Mouse (Mus musculus) kidney, adult 11 months (tissue): ENCODE results near the gene Lrfn2.

Experiments
- DNase-seq: peaks from one replicate; pipeline ENCODE4 v3.0.0; 2022

Gene Lrfn2

DNA sequence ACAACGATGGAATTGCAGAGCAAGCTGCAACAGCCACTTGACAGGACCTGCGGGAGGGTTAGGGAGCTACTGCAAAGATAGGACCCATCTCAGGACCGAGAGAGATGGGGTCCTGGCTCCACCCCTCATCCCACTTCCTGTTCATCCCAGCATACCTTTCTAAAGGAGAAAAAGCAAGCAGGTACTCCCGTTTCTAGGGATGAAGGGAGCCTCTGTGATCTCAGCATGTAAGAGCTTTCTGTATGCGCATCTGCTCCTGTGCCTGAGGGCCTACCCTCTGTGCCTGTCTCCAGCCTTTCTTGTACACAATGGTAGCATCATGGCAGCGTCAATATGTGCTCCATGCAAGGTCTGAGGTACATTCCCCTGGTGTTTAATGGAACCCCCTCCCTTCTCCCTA, 102.9 kb downstream of the Lrfn2 start:
- no peak for DNase-seq

DNA sequence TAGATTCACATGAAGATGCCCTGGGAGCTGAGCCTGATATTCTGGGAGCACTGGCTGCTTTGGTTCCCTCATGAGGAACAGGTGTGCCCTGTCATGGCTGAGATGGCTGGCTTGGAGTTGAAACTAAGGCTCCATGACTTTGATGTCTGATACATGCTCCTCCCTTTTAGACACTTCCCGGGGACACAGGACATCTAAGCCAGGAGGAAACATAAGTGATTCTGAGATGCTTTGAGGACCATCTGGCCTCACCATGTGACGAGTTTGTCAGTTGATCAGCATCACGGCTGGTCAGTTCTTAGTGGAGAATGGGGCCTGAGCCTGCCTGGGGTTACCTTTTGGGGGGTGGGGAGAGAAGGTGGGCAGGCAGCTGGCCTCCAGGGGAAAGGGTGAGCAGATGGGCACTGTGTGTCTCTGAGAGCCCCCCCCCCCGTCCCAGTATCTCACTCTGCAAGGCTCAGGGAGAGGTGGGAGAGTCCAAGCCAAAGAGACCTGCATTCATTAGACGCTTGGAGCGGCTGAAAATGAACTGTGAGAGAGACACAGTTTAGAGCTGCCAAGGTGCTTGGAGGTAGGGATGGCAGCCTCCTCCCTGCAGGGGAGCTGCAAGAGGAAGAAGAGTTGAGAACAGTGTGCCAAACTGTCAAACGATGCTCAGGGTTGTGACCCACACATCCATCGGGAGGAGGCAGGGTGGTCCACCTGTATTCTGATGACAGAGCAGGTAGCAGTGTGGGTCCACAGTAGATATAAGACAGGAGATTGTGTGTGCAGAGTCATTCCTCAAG, 105.2 kb downstream of the Lrfn2 start:
- DNase-seq, result no peak

DNA sequence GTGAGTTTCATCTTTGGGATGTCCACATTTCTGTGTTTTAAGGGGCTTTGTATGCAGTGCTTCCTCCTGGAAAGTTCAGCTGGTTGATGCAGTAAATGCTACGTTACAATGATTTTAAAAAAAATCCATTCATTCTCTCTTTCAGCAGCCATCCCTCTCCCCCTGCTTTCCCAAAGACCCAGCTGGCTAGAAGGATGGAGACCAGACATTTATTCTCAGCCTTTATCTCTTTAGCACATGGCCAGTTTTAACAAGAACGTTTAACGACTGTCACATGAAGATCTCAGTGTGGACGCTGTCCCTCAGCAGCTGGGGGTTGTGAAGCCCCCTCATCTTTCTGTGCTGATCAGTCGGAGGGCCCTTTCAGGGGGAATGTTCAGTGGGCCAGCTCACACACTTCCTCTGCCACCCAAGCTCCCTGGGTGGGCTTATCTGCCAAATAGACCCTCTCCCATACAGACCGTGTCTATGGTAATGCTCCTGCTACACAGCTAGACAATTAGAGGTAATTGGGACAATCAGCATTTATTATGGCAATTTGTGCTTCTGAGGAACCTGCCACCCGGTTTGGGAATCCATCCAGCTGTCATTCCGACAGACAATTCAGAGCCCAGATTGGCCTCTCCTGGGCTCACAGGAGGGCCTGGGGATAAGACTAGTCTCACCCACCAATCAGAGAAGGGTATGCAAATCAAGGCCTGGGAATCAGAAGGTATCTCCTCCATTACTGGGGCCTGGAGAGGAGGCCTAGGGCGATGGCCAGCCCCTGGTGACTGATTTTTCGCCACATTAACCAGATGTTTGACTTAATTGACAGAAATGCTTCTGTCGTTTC, 111.8 kb downstream of the Lrfn2 start:
- no peak for DNase-seq

DNA sequence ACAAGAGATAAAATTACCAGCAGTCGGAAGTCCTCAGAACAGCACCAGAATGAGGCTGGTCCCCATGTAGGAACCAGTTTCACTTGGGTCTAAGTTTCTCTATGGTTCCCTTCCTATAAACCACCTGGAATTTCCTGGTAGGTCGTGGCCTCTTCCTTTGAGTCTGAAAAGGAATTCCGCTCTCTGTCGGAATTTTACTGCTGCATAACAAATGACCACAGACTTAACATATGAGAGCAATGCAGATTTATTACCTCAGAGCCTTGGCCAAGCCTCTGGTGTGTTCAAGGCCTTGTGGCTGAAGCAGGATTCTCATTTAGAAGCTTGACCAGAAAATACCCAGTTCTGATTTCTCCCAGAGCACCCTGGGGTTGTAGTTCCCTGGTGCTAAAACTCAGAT, 115.7 kb downstream of the Lrfn2 start:
- peak; percentile 9 for DNase-seq

DNA sequence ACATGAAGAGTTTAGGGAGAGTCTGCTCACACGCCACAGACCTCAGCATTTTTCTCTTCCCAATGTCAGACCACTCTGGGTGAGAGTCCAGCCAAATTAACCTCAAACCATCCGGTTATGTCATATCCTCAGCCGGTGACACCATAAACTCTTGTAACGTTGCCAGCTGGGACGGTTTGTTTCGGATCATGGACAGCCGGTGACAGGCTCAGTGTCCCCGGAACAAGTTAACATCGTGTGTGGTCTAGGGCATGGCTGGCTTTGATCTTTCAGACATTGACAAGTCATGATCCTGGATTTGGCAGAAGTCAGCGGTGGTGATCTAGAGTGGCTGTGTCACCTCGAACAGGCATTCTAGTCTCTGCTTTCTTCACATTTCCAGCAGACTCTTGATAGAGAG, 119.1 kb downstream of the Lrfn2 start:
- peak; percentile 10 for DNase-seq

DNA sequence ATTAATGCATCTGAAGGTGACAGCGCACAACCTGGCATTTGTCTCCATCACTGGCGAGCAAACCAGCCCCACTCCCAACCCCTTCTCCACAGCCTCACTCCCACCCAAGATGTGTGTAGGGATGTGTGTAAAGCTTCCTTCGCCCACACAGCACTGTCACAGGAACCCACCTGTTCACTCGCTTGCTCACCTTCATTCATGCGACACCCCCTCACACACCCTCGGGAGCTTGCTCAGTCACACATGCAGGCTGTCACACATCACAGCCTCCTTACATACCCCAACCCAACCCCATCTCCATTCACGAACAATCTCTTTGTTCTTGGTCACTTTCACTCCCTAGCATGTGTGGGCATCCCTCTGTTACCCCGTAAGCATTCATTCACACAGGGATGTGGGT, 129.0 kb downstream of the Lrfn2 start:
- no peak for DNase-seq

DNA sequence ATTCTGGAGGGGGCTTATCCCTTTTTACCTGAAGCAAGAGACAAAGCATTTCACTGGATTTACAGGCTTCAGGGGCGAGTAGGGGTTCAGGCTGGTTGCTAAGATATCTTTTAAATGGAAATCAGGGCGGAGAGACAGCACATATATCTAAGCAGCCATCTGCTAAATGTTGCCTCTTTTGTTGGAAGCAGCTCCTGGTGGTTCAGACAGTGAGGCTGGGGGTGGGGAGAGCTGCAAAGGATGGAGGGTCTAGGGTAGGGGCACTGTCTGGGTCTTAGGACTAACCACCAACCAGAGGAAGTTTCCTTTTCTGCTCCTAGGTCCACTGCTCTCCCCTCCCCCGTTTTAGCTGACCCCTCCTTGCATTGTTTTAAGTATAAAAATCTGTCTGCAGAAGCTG, 131.6 kb downstream of the Lrfn2 start:
- no peak for DNase-seq

DNA sequence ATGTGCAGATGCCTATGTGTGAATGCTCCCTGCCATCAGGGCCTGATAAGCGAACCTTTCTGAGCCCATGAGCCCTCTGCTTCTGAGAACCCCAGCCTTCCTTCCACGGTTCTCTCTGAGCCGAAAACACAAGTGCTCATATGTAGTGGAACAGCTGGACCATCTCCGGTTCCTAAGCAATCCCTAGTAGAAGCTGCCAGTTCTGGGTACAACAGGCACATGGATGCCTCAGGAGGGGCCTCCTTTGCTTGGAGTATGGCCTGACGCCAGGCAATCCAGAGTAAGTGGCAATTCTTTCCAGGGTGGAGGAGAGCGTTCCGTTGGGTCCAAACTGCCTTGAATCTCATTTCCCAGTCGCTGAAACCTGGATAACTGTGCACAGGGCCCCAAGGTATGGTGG, 132.3 kb downstream of the Lrfn2 start:
- DNase-seq, result no peak

DNA sequence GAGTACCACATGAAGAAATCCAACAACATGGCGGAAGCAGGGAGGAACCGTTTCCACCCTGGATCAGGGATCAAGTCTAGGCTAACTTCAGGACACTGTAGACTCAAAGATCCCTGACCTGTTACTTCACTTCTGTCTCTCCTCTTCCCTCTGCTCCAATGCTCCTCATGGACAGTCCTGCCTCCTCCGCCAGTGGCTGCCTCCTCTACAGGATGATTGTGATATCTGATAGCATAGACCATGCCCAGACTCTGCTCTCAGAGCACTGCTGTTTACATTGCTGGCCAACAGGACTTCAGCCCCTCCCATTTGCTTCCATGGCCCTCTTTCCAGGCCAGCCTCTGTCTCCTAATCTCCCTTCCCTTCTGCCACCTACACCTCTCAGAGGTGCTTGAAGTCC, 132.9 kb downstream of the Lrfn2 start:
- no peak for DNase-seq

DNA sequence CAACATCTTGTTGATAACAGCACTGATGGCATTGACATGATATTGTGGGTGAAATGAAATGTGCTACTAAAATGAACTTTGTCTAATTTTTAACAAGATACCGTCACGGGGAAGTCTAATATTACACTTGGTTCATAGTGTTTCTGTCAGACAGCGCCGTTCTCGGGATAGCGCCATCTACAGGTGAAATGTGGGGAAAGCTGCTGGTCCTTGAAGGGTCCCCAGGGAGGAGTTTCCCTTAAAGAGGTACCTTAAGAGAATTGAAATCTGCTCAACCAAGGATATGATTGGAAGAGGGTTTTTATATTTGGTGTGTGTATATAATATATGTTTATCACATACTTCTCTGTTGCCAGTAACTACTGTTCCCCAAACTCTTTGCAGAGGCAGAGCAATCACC, 134.6 kb downstream of the Lrfn2 start:
- DNase-seq, result no peak

DNA sequence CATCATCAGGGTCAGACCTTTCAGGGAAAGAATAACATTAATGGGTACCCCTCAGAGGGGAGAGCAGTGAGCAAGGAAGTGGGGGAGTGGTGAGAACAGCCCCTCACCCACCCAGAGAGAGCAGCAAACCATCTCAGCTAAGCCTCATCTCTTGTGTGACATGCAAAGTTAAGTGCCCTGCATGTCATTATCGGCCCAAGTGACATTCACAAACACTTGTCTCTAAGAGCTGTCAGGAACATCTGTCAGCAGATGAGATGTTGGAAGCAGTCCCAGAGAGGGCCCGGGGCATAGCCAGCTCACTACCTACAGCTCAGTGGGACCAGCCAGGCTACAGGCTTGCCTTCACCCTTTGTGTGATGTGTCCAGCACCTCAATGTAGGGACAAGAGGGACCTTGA, 146.0 kb downstream of the Lrfn2 start:
- no peak for DNase-seq

DNA sequence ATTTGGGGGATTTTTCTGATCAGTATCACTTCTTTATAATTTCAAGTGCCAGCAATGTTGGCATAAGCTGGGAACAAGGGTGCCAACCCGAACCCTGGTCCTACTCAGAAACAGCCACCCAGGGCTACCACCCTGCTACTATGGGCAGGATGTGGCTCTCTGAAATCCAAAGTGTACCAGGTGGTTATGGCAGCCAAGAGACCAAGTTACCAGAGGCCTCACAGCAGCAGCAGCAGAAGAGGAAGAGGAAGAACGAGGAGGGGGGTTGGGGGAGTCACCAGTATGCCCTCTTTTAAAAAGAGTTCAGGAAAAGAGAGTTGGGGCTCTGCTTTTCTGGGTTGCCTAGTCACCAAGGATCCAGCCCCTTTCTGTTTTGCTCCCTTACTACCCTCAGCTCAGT, 147.5 kb downstream of the Lrfn2 start:
- DNase-seq, result no peak

DNA sequence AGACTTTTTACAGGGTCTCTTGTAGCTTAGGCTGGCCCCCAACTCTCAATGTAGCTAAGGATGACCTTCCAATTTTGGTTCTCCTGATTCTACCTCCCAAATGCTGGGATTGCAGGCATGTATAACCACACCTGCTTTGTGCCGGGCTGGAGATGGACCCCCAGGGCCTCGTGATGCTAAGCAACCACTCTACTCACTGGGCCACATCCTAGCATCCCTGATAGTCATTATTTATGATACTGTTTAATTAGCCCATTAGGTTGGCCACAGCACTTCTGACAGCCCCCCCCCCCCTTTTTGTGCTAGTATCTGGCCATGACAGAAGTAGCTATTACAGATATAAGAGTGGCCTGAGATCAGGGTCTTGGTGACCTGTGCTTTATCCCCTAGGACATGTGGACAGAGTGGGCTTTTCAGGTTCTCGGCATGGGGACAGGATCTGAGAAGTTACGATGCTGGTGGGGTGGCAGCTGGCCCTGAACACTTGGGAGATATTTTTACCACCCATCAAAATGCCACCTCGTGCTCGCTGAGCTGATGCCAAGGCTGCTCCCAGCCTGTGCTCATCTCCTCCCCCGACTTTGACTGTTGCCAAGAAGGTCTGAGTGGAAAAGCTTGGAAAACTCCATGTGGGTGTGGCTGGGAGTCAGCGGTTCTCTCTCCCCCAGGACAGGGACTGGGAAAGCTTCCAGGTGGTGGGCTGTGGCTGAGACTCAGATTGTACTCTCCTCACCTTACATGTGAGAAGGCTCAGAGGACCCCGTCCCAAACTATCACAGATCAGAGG, 151.6 kb downstream of the Lrfn2 start:
- no peak for DNase-seq

DNA sequence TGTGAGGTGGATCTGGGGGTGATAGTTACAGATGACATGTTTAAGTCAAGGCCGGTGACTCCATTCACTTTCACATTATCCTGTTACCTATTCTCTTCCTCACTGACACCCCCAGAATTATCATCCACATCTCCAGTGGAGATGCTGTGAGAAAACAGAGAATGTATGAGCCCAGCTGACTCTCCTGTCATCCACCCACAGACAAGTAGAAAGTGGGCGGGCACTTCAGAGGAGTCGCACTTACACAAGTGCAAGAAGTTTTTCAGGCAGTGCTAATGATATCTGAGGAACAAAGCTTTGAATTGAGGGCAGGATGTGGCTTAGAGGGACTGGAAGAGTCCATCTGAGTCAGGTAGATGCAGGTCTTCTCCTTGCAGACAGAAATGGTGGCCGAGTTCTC, 152.9 kb downstream of the Lrfn2 start:
- DNase-seq, result no peak

DNA sequence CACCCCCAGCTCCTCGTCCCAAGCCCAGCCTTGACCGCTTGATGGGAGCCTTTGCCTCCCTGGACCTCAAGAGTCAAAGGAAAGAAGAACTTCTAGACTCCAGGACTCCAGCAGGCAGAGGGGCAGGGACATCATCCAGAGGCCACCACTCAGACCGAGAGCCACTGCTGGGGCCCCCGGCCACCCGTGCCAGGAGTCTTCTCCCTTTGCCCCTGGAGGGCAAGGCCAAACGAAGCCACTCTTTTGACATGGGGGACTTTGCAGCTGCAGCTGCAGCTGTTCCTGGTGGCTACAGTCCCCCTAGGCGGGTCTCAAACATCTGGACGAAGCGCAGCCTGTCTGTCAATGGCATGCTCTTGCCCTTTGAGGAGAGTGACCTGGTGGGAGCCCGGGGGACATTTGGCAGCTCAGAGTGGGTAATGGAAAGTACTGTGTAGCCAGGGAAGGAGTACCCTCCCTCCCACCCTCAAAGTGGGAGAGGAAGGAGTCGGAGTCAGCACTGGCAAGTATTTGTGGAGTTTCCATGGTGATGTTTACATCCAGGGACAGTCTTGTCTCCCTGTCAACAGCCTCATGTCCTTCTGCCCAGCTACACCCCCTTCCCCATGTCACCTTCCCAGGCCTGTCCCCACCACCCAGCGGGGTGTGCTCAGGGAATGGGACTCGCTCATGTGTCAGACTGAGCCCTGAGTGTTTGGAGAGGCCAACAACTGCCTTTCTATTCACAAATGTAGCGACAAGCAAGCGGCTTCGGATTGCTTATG, 164.8 kb downstream of the Lrfn2 start:
- DNase-seq, result no peak

DNA sequence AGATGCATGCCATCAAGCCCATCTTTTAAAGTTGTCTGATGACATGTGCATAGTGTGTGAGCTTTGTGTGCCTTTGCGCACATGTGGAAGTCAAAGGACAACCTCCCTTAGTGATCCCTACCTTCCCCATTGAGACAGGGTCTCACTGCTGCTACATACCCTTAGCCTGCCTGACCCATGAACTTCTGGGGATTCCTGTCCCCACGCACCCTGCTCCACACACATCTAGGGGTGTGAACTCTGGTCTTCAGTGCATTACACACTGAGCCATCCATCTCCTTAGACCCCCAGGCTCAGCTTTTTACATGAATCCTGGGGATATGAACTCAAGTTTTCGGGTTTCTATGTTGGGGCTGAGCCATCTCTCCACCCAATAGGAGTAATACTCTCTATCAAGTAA, 179.2 kb downstream of the Lrfn2 start:
- DNase-seq, result no peak

DNA sequence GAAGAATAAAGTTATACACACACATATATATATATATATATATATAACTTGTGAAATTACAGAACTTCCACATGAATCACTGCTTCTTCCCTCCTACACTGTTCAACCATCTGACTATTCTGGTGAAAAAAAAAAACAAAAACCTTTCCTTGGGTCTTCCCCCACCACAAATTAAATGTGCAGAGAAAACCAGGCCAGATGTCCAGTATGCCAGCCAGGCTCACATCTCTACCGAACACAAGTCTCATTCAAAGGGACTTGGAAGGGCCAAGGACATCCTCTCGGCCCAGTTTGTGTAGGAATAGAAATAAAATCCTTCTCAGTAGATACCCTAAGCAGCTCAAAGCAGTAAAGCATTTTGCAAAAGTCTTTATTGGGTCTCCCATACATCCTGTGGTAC, 179.7 kb downstream of the Lrfn2 start:
- DNase-seq, result no peak

DNA sequence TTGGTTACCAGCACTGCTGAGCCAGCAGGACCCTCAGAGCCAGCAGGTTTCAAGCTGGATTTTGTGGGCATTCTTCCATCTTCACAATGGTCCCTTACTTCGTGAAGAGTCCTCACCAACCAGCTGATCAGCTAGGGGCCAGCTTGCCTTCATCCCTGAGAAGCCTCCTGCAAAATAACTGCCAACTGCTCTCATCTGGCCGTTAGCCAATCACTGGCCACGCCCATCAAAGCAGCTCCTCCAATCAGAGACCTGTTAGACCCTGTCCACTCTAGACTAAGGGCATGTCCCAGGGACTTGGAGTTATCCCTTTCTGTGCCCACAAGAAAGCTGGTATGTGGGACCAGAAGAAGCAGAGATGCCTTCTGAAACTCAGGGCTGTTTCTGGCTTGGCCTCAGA, 181.2 kb downstream of the Lrfn2 start:
- no peak for DNase-seq

DNA sequence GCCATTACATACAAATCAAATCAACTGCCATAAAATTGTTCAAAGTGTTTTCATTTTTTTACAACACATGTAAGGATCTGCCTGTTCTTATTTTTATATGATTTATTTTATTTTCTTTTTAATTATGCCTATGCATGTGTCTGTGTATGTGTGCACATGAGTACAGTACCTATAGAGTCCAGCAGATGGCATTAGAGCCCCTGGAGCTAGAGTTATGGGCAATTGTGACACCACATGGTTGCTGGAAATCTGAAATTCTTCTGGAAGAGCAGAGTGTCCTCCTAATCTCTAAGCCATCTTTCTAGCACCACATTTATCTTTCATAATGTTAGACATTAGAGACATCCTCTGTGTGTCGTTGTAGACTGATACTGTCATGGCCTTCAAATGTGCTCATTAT, 192.0 kb downstream of the Lrfn2 start:
- DNase-seq, result no peak

DNA sequence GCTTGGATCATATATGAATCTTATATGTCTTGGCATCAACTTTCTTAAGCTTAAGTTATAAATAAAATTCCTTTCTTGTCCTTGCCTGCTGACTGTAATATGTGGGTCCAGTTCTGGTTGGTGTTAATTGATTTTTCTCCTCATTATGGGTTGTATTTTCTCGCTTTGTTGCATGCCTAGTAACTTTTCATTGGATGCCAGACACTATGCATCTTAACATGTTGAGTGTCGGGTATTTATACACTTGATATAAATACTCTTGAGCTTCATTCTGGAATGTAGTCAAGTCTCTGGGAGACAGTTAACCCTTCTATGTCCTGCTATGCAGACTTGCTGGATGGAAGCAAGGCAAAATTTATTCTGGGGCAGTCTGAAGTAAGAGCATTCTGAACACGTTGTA, 192.5 kb downstream of the Lrfn2 start:
- no peak for DNase-seq
